Mouse (Mus musculus) kidney, adult 9 months (tissue): ENCODE measurements around the gene Kirrel2.
A peak's percentile ranks its signal among the peaks of the same experiment; 100 is the strongest.

Experiments
- DNase-seq: peaks from one replicate; pipeline ENCODE4 v3.0.0; 2022

Kirrel2 gene

DNA sequence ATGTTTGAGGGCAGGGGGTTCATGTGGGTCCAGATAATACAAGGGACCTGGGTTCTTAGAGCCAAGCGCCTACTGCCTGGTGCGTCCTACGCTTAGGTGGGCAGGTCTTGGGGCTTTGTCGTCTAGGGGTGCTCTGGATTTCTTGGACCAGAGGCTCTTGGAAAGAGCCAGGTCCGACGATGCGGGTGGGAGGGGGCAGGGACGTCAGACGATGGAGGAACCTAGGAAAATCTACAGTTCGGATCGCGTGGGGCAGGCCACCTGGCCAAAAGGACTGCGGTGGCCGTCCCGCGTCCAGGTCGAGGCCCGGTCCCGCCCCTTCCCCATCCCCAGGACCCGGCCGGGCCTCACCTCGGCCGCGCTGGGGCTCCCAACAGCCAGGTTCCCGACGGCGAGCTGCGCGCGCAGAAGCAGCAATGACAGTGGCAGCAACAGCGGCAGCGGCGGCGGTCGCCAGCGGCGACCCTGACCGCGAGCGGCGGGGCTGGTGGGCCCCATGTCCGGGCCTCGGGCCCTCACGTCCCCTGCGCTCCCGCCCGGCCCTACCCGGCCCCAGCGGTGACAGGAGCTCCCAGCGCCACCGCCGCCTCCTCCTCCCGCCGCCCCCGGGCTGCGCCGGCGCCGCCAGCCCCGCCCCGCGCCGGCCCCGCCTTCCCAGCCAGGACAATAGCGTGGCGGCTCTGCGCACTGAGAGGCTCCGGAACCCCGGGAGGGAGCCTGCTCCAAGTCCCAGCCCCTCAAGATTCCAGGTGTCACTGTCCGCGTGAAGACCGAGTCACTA is 12.3 kb downstream of the Kirrel2 start, which contains the start of gene Aplp1:
Gene Aplp1 (minus strand): TSS at position 565 of the 781 bp plus-strand sequence.
- DNase-seq: peak; percentile 31

DNA sequence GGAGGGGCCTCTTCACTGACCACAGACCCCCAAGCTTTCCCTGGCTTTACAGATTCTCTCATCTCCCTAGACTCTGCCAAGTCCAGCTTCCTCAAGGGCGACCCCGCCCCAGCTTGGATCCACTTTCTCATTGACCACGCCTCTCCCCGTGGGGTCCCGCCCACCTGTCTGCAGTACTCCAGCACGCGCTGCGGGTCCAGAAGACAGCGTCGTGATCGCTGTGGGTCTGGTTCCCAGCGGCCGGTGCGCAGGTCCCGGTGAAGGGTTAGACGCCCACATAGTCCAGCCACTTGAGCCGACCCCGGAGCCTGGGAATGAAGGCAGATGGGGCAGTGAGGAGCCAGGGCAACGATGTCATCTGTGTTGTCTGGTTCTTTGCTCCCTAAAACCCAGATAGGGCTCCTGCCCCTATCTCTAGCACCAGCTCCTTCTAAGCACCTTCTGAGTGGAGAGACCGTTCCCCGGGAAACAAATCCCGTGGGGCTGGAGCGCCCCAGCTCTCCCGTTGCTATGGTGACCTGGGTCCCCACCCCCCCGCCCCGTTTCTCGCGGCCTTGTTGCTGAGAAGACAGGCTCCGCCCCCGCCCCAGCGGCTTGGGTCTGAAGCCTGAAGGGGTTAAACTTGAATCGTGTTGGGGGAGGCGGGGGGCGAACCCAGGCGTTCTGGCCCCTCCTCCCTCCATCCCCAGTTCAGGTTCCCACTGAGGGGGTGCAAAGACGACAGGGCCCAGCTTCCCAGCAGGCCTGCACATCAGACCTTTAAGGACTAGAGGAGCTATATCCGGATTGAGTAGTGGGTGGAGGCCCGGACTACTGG is 13.1 kb downstream of the Kirrel2 start:
- no peak for DNase-seq

DNA sequence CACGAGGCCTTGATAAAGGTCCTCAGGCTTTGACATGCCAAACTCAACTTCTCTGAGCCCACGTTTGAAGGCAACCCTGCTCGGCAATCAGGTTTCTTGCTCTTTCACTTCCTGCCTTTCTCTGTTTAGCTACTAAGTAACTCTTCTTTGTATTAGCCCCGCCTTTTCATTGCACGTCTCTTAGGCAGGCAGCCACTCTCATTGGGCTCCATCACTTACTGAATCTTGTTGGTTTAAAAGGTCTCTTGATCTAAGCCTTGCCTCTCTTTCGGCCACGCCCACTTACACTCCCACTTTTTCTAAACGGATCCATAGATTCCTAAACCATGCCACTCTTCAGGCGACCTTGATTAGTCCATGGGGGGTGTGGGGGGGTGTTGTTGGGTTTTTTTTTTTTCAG is 13.8 kb downstream of the Kirrel2 start:
- no peak for DNase-seq

DNA sequence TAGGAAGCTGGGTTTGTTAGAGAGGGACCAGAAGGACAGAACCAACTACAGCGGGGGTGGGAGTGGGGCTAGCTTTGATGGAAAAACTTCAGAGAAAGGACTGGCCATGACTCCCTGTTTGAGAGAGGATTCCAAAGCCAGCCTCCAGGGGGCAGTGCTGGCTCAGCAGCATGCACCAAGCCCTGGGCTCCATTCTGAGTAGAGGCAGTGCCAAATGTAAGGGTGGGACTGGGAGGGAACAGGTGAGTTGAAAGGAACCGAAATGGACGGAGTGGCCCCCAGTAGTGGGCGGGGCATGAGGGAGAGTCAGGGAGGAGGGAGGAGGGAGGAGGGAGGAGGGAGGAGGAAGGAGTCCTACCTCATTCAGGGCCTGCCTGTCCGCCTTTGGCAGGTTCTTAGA is 16.8 kb downstream of the Kirrel2 start:
- DNase-seq: peak; percentile 35

GRCm38 (mm10) chr7:30439734-30440133 is 17.8 kb downstream of the Kirrel2 start:
- DNase-seq: no peak

- no peak for DNase-seq
Observed at GRCm38 (mm10) chr7:30436879-30437278, 20.6 kb downstream of the Kirrel2 start.

GRCm38 (mm10) chr7:30435156-30435555 is 22.3 kb downstream of the Kirrel2 start:
- no peak for DNase-seq

- DNase-seq: no peak
Observed at GRCm38 (mm10) chr7:30434701-30435100, 22.8 kb downstream of the Kirrel2 start.

- DNase-seq: peak; percentile 49
Observed at GRCm38 (mm10) chr7:30434238-30434637, 23.3 kb downstream of the Kirrel2 start.

GRCm38 (mm10) chr7:30431793-30432192 is 25.7 kb downstream of the Kirrel2 start:
- DNase-seq: peak; percentile 67

- no peak for DNase-seq
Observed at GRCm38 (mm10) chr7:30430191-30430590, 27.3 kb downstream of the Kirrel2 start.

- no peak for DNase-seq
Observed at GRCm38 (mm10) chr7:30429327-30429726, 28.2 kb downstream of the Kirrel2 start.

DNA sequence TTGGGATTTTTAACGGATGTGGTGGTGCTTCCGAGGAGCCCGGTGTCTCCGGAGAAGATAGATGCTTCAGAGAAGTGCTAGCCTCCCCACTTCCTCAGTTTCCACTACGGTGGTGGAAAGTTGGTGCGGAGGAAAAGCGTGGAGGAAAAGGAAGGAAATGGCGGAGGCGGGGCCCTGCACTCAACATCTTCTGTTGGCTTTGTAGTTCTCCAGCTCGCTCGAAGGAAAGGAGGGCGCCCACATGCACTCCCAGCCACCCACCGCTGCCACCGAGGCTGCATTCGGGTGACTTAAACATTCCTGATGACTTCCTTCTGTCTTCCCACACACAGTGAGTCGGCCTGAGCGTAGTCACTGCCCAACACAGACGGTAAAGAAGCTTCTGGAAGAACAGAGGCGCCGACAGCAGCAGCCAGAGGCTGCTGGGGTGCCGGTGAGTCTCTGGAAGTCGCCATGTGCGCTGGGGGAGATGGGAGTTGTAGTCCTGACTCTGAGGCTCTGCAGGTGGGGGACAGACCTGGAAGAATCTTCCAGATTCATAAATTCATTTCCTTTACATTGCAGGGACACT is 34.3 kb downstream of the Kirrel2 start:
- peak; percentile 17 for DNase-seq

DNA sequence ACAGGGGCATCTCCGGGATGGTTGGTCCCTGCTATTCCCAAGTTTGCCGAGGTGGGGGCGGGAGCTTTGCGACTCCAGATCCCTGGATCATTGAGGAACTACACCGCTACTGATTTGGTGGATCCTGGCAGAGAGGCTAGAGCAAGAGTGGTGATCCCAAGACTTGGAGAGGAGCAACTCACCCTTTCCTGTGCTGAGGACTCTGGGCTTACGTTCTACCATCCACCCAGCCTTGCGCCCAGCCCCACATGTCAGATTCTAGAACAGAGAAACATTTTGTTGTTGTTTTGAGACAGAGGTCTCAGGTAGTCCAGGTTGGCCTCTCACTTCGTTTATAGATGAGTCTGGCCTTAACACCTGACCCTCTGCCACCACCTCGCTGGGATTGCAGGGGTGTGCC is 34.9 kb downstream of the Kirrel2 start:
- peak; percentile 15 for DNase-seq

DNA sequence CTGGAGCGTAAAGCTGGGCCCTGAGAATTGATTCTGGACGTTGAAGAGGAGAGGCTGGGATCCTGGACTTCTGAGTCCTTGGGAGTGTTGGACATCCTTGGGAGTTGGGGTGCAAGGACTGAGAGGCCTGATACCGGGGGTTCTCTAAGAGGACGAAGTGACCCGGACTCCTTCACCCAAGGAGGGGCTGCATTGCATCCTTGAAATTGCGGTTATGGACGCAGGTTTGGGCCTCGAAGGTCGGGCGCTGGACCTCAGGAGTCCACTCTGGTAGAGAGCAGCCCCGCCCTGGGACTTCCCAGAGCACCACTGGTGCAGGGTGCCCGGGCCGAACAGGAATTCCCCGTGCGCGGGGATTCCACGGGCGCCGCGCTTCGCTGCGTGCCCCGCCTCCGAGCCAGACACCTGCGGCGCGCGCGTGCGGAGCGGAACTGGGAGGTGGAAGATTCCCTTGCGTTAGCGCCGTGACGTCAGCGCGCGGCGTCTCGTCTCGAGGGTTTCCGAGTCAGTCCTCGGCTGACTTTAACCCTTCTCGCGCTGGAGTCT is 35.5 kb downstream of the Kirrel2 start:
- peak; percentile 81 for DNase-seq

GRCm38 (mm10) chr7:30421175-30421889 is 36.2 kb downstream of the Kirrel2 start, which contains the start of gene Nfkbid:
Nfkbid (plus strand) TSS chr7:30421732.
- DNase-seq: peak; percentile 70

- no peak for DNase-seq
Observed at GRCm38 (mm10) chr7:30420673-30421072, 36.8 kb downstream of the Kirrel2 start.

DNA sequence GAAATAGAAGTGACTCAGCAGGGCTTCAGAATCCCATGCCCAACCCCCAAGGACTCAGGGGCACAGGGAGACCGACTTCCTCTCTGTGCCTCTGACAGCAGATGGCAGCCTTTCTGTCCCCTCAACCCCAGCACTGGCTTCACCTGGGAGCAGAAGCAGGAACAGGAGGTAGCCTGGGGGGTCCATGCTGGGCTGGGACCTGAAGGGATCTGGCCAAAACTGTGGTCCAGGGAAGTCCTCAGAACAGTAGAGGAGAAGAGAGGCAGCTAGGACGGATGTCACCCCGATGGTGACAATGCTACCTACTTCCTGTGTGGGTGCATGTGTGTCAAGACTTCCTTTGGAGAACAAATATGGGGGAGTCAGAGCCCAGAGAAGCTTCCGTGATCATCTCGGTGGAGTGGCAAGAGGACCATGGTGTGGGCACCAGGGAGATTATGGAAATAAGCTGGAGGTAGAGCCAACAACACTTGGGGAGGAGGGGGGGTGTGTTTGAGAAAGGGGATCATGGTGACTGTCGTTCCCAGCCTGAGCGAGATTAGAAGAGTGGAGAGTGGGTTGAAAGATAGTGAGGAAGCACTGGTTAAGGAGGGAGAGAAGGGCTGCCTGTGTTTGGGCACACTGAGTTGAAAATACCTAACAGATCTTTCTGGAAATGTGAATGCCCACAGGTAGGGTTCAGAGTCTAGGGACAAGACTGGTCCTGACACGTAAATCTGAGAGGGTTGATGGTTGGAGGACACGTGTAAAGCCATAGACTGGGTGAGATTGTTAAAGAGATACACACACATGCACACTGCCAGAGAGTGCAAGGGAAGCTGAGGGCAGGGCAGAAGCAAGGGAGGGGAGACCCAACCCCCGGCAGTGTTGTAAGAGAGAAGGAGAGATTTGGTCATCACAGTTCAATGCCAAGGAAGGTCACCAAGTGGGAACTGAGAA is 37.7 kb downstream of the Kirrel2 start, which contains the start of gene Hcst:
Gene Hcst (minus strand): TSS at position 294 of the 939 bp plus-strand sequence.
- no peak for DNase-seq

GRCm38 (mm10) chr7:30417856-30418255 is 39.6 kb downstream of the Kirrel2 start:
- DNase-seq: no peak

GRCm38 (mm10) chr7:30413596-30413995 is 43.9 kb downstream of the Kirrel2 start, which contains the start of gene Tyrobp:
Tyrobp (plus strand) TSS chr7:30413760.
- DNase-seq: no peak

DNA sequence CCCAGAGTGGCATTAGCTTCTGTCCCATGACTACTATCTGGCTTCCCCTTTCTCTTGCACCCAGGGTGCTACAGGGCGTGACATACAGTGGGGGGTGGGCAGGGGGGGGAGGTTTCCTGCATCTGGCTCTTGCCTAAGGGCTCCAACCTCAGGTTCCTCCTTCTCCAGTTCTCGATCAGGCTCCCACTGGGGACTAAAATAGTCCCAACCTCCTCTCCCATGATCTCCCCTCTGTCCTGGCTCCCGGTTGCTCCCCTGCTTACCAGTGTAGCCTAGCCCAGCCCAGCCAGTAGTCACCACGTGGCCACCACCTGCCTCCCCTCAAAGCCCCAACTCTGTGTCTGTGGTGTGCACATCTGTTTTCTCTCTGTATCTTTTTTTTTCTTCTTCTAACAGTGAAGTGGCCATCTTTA is 44.7 kb downstream of the Kirrel2 start:
- no peak for DNase-seq
